Mouse (Mus musculus): ENCODE measurements around the gene Gm20388. TPM values are rescaled to one million over a fixed set of nuclear protein-coding genes. Genes with fewer than 3 reads are reported as not detected.

Gm20388 gene
- total RNA-seq, 2 experiments from 2014 or later = 4.0 TPM; not detected in 1

GRCm38 (mm10) chr8:122806956-122807538, 2896.4 kb downstream of the Gm20388 start:
- DNase-seq = no peak

DNA sequence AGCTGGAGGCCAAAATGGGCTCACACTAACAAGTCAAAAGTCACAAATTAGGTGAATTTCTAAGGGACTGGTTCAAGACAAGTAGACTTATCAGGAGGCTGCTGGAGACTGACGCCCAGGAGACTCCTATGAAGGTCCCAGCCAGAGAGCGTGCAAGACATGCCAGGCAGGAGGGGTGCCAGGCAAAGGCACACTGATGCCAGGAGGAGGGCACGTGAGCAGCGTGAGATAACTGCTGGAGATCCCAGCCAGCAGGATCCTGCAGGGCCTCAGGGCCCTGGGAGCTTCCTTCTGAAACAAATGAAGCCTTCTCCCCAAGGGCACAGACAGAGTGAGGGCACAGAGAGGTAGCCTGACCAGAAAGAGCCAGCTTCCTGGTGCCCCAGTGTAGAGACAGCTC, 2897.3 kb downstream of the Gm20388 start:
- DNase-seq = peak; percentile 68 to 72

- DNase-seq = peak in 1 of 2 experiments; percentile 16
Observed at GRCm38 (mm10) chr8:122810376-122810775, 2899.7 kb downstream of the Gm20388 start.

DNA sequence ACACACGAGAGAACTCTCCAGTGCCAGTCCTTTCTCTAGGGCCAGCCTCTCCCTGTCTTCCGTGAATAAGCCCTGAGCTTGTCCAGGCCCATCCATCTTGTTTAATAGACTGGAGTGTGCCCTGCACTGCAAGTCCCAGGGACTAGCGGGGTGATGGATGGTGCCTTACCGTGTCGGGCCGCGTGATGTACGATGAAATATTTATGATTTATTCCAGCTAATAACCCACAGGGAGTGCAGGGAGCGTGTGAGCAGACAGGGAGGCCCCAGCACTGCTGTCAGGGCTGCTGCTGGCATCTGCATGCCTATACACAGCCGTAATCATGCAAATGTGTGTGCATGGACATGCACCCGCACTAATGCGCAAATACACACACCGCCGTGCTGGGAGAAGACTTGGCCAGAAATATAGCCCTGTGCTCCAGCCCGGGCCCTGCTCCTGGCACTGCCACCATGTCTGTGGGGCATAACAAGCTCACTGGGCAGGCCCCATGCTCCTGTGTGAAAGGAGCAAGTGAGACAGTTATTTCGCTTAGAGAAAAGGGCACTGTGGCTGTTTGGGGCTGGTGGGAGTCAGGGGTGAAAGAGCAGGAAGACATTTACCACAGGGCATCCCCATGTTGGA, 2901.3 kb downstream of the Gm20388 start:
- DNase-seq = no peak

GRCm38 (mm10) chr8:122812610-122813250, 2902.1 kb downstream of the Gm20388 start:
- no peak for DNase-seq

DNA sequence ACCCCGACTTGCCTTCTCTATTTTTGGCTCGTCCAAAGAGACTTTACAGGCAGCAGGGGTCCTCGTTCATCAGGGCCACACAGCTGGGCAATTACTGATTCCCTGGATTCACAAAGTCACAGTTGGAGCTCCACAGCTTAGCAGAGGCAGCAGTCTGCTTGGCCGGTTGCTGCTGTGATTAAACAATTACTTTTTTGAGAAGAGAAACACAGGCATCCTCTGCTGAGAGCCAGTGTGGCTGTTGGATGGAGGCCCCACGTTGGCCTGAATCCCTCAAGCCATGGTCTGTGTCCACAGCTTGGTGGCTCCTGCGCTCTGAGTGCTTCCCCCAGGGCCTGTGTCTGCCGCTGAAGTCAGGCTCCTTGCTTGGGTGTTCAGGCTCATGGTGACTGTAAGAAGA, 2904.0 kb downstream of the Gm20388 start:
- no peak for DNase-seq

- DNase-seq = no peak
Observed at GRCm38 (mm10) chr8:122816965-122817364, 2906.3 kb downstream of the Gm20388 start.

- DNase-seq = no peak
Observed at GRCm38 (mm10) chr8:122817724-122818496, 2907.3 kb downstream of the Gm20388 start.

- no peak for DNase-seq
Observed at GRCm38 (mm10) chr8:122819776-122820175, 2909.1 kb downstream of the Gm20388 start.

DNA sequence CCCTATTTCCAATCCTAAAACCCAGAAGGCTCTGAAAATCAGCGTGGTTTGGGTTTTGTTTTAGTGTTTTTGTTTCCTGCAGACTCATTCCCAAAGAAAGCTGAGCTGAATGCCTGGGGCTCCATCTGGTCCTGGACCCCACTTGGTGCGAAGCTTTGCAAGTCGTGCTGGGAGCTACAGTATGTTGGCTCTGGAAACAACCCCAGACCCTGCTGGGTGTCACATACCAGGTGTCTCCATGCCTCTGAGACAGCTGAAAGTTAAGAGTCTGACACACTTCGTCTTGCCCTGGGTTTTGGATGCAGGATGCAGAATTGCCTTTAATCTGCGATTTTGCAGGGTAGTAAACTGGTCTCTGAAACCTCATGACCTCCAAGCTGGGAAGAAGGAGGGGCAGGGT, 2913.9 kb downstream of the Gm20388 start:
- no peak for DNase-seq

- no peak for DNase-seq
Observed at GRCm38 (mm10) chr8:122824986-122825385, 2914.3 kb downstream of the Gm20388 start.

GRCm38 (mm10) chr8:122825408-122825807, 2914.8 kb downstream of the Gm20388 start:
- DNase-seq = no peak

- DNase-seq = no peak
Observed at GRCm38 (mm10) chr8:122829396-122829795, 2918.8 kb downstream of the Gm20388 start.

DNA sequence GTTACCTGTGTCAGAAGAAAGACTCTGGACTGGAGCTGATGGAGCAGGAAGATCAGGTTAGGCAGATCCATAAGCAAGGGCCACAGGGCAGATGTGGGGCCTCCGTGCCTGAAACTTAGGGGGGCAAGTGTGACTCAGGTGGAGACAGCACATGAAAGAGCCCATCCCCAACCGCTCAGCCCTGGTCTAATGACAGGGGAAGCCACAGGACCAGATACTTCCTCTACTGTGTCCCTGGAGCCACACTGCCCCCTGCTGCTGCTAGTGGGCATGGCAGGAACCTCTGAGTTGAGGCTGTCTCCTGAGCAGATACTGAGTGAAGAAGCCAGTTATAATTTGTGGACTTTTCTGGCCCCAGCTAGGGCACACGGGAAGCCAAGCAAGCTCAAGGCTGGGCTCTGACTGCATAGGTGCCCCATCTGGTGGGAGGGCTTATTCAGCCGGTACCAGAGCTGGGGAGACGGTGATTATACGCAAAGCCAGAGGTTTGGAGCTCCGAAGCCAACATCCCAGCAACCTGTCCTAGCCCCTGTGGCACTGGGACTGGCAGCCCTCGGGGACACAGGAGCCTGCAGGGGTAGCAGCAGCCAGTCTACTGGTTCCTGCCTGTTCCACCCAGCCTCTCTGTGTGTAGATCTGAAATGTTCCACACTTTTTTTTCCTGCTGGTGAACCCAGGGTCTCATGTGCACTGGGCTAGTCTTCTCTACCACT, 2919.9 kb downstream of the Gm20388 start:
- DNase-seq = peak; percentile 87 to 98

DNA sequence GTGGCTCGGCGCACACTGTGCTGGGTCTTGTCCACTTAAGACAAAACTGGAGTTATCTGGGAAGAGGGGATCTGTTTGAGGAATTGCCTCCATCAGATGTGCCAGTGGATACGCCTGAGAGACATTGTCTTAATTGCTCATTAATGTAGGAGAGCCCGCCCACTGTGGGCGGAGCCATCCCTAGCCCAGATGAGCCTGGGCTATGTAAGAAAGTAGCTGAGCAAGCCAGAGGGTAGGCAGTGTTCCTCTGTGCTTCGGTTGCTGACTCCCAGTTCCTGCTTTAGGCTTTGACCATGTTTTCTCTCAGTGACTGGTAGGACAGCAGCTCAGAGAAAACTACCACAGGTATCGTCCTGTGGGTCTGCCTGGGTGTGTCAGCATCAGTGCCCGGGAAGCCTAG, 2923.8 kb downstream of the Gm20388 start:
- DNase-seq = no peak

GRCm38 (mm10) chr8:122834971-122835370, 2924.3 kb downstream of the Gm20388 start:
- DNase-seq = peak; percentile 71 to 85

GRCm38 (mm10) chr8:122836199-122836598, 2925.6 kb downstream of the Gm20388 start:
- DNase-seq = no peak

- no peak for DNase-seq
Observed at GRCm38 (mm10) chr8:122836696-122837095, 2926.1 kb downstream of the Gm20388 start.

DNA sequence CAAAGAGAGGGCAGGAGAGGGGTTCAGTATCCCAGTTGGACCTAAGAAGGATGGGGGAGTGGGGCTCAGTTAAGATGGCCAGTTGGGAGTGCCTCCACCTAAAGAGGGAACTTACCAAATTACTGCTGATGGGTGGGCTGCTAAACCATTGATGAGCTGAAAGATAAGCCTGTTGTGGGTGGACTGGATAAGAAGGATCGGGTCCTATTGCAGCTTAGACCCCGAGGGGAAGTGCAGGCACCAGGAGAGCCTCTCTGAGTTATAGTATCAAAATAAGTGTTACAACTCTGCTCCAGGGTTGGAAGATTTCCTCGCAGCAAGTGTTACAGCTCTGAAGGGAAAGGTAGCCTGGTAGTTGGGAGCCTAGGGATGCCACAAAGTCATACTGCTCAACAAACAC, 2933.5 kb downstream of the Gm20388 start:
- DNase-seq = no peak

GRCm38 (mm10) chr8:122845662-122846061, 2935.0 kb downstream of the Gm20388 start:
- no peak for DNase-seq

GRCm38 (mm10) chr8:122847829-122848561, 2937.4 kb downstream of the Gm20388 start, which contains the start of gene Cdh15:
Cdh15 (plus strand) TSS chr8:122847966.
- DNase-seq = no peak
